Mouse (Mus musculus) limb, embryonic 15.5 days (tissue): ENCODE results near the gene Ascl2. TPM values are rescaled to one million over a fixed set of nuclear protein-coding genes. Genes with fewer than 3 reads are reported as not detected.

ENCODE experiments used
- ATAC-seq: fragments of 200-750 bp; cut with Nextera tagmentation; 2 replicates; pipeline ENCODE4 v1.8.0; 2017; ENCODE audit warnings: low read depth, moderate TSS enrichment; ENCODE audit not compliant: insufficient number of reproducible peaks, low FRiP score, low TSS enrichment
- H3K27ac ChIP-seq: fragments of 300-500 bp; sonication (generic); 2 replicates; pipeline ENCODE4 v1.5.1; 2015; ENCODE audit warnings: moderate library complexity, mild to moderate bottlenecking, inconsistent platforms
- H3K27me3 ChIP-seq: fragments of 300-500 bp; sonication (generic); 2 replicates; pipeline ENCODE4 v1.6.1; 2015; ENCODE audit warnings: inconsistent platforms
- H3K36me3 ChIP-seq: fragments of 300-500 bp; sonication (generic); 2 replicates; pipeline ENCODE4 v1.6.1; 2015; ENCODE audit warnings: inconsistent platforms
- H3K4me1 ChIP-seq: fragments of 300-500 bp; sonication (generic); 2 replicates; pipeline ENCODE4 v1.6.1; 2015; ENCODE audit warnings: inconsistent platforms
- H3K4me2 ChIP-seq: fragments of 300-500 bp; sonication (generic); 2 replicates; pipeline ENCODE4 v1.6.1; 2015; ENCODE audit warnings: mild to moderate bottlenecking, inconsistent platforms
- H3K4me3 ChIP-seq: fragments of 300-500 bp; sonication (generic); 2 replicates; pipeline ENCODE4 v1.5.1; 2015; ENCODE audit warnings: mild to moderate bottlenecking, inconsistent platforms
- H3K9ac ChIP-seq: fragments of 300-500 bp; sonication (generic); 2 replicates; pipeline ENCODE4 v1.6.1; 2015; ENCODE audit warnings: inconsistent platforms
- H3K9me3 ChIP-seq: fragments of 300-500 bp; sonication (generic); 2 replicates; pipeline ENCODE4 v1.6.1; 2016; ENCODE audit warnings: inconsistent platforms
- WGBS: fragments of 180-500 bp; shearing (Covaris S2); methylation state at CpG from one replicate; pipeline ENCODE4 v1.1.7; 2015; 5-methylcytosine and 5-hydroxymethylcytosine counted together
- polyA plus RNA-seq: library from polyadenylated mRNA; unstranded; fragments of >200 nt; fragmentation: Nextera tagmentation; extraction: Ambion mirVana; gene quantifications from 2 replicates; pipeline ENCODE4 v1.2.1, GENCODE M21; 2015

Ascl2 gene
- 1.8 TPM in 2 replicates for polyA plus RNA-seq

GRCm38 (mm10) chr7:142968809-142969511 lies at the start of gene Ascl2:
TSS of gene Ascl2 (minus strand) at chr7:142969264.
- peak within 1 kb of the TSS; percentile 49 for H3K4me3 ChIP-seq
- peak within 1 kb of the TSS; percentile 38; the same call in 1 of the 2 replicates for H3K9ac ChIP-seq
- H3K27me3 ChIP-seq: peaks cover 77% of the 10 kb centered on the region
- H3K36me3 ChIP-seq: no peaks in the 10 kb centered on the region
- no peaks in the 10 kb centered on the region for H3K9me3 ChIP-seq
- H3K4me1 ChIP-seq: peaks cover 26% of the 10 kb centered on the region
- under 1% methylated on average over 50 of the region's 51 CpGs for WGBS
- H3K27ac ChIP-seq: no peak within 1 kb of the TSS
- H3K4me2 ChIP-seq: peak within 1 kb of the TSS; percentile 92
- peak; percentile 16; the same call in 1 of the 2 replicates for ATAC-seq

GRCm38 (mm10) chr7:143017181-143017580 lies 48.1 kb upstream of the Ascl2 start:
- 66% methylated on average over 4 of the region's 4 CpGs for WGBS
- H3K4me2 ChIP-seq: no peak overlapping the region
- no peak overlapping the region for H3K27ac ChIP-seq
- H3K4me1 ChIP-seq: peaks cover 32% of the 10 kb centered on the region
- ATAC-seq: no peak
- H3K27me3 ChIP-seq: no peaks in the 10 kb centered on the region
- H3K9ac ChIP-seq: no peak overlapping the region
- H3K36me3 ChIP-seq: no peaks in the 10 kb centered on the region
- H3K4me3 ChIP-seq: no peak overlapping the region
- no peaks in the 10 kb centered on the region for H3K9me3 ChIP-seq

- H3K27ac ChIP-seq: peak overlapping the region; percentile 39
- H3K27me3 ChIP-seq: no peaks in the 10 kb centered on the region
- H3K36me3 ChIP-seq: no peaks in the 10 kb centered on the region
- no peak overlapping the region for H3K9ac ChIP-seq
- no peak overlapping the region for H3K4me2 ChIP-seq
- ATAC-seq: no peak
- WGBS: 64% methylated on average over 9 of the region's 9 CpGs
- peaks cover 32% of the 10 kb centered on the region for H3K4me1 ChIP-seq
- no peaks in the 10 kb centered on the region for H3K9me3 ChIP-seq
- H3K4me3 ChIP-seq: no peak overlapping the region
Observed at GRCm38 (mm10) chr7:143016424-143017142, 47.5 kb upstream of the Ascl2 start.

GRCm38 (mm10) chr7:143015755-143016423 lies 46.8 kb upstream of the Ascl2 start:
- Histone ChIP-seq H3K9me3 (no peaks in the 10 kb centered on the region), H3K9ac (no peak overlapping the region), H3K36me3 (no peaks in the 10 kb centered on the region), H3K4me2 (no peak overlapping the region), H3K4me3 (no peak overlapping the region), H3K27me3 (no peaks in the 10 kb centered on the region), H3K4me1 (peaks cover 37% of the 10 kb centered on the region), H3K27ac (peak overlapping the region; percentile 39)
- WGBS: 6% methylated on average over 1 of the region's 1 CpGs
- peak; percentile 45 for ATAC-seq

GRCm38 (mm10) chr7:143014862-143015659 lies 46.0 kb upstream of the Ascl2 start:
- no peak overlapping the region for H3K9ac ChIP-seq
- no peak overlapping the region for H3K4me3 ChIP-seq
- peaks cover 42% of the 10 kb centered on the region for H3K4me1 ChIP-seq
- no peaks in the 10 kb centered on the region for H3K36me3 ChIP-seq
- H3K4me2 ChIP-seq: no peak overlapping the region
- ATAC-seq: no peak
- H3K27me3 ChIP-seq: no peaks in the 10 kb centered on the region
- H3K27ac ChIP-seq: peak overlapping the region; percentile 39; the same call in 1 of the 2 replicates
- no peaks in the 10 kb centered on the region for H3K9me3 ChIP-seq
- WGBS: 80% methylated on average over 7 of the region's 7 CpGs

GRCm38 (mm10) chr7:143013420-143014178 lies 44.5 kb upstream of the Ascl2 start:
- ATAC-seq: no peak
- Histone ChIP-seq H3K4me2 (no peak overlapping the region), H3K36me3 (no peaks in the 10 kb centered on the region), H3K9me3 (no peaks in the 10 kb centered on the region), H3K9ac (no peak overlapping the region), H3K27me3 (no peaks in the 10 kb centered on the region), H3K4me3 (no peak overlapping the region), H3K4me1 (peaks cover 52% of the 10 kb centered on the region), H3K27ac (0 out of 2 replicates have a peak overlapping the region, but pooled peaks have one; percentile 14)
- 71% methylated on average over 8 of the region's 8 CpGs for WGBS

- ATAC-seq: no peak
- H3K4me3 ChIP-seq: no peak overlapping the region
- H3K27ac ChIP-seq: no peak overlapping the region
- no peak overlapping the region for H3K4me2 ChIP-seq
- H3K9me3 ChIP-seq: no peaks in the 10 kb centered on the region
- peaks cover 65% of the 10 kb centered on the region for H3K4me1 ChIP-seq
- H3K27me3 ChIP-seq: no peaks in the 10 kb centered on the region
- no peaks in the 10 kb centered on the region for H3K36me3 ChIP-seq
- 68% methylated on average over 5 of the region's 5 CpGs for WGBS
- H3K9ac ChIP-seq: no peak overlapping the region
Observed at GRCm38 (mm10) chr7:143012230-143012875, 43.3 kb upstream of the Ascl2 start.

- Histone ChIP-seq H3K4me2 (no peak overlapping the region), H3K4me1 (peaks cover 63% of the 10 kb centered on the region), H3K27ac (0 out of 2 replicates have a peak overlapping the region, but pooled peaks have one; percentile 22), H3K9me3 (no peaks in the 10 kb centered on the region), H3K27me3 (no peaks in the 10 kb centered on the region), H3K36me3 (no peaks in the 10 kb centered on the region), H3K4me3 (no peak overlapping the region), H3K9ac (no peak overlapping the region)
- 69% methylated on average over 1 of the region's 1 CpGs for WGBS
- ATAC-seq: no peak
Observed at GRCm38 (mm10) chr7:143011226-143011625, 42.2 kb upstream of the Ascl2 start.

GRCm38 (mm10) chr7:143009996-143010395 lies 40.9 kb upstream of the Ascl2 start:
- Histone ChIP-seq H3K4me2 (no peak overlapping the region), H3K4me3 (no peak overlapping the region), H3K9me3 (no peaks in the 10 kb centered on the region), H3K4me1 (peaks cover 62% of the 10 kb centered on the region), H3K27me3 (no peaks in the 10 kb centered on the region), H3K27ac (peak overlapping the region; percentile 98), H3K36me3 (no peaks in the 10 kb centered on the region), H3K9ac (no peak overlapping the region)
- ATAC-seq: no peak
- WGBS: 86% methylated on average over 4 of the region's 4 CpGs

GRCm38 (mm10) chr7:143008996-143009665 lies 40.1 kb upstream of the Ascl2 start:
- peaks cover 58% of the 10 kb centered on the region for H3K4me1 ChIP-seq
- H3K27me3 ChIP-seq: no peaks in the 10 kb centered on the region
- H3K9ac ChIP-seq: no peak overlapping the region
- peak; percentile 83 for ATAC-seq
- H3K4me2 ChIP-seq: peak overlapping the region; percentile 29; the same call in 1 of the 2 replicates
- 28% methylated on average over 3 of the region's 4 CpGs for WGBS
- no peaks in the 10 kb centered on the region for H3K36me3 ChIP-seq
- H3K4me3 ChIP-seq: no peak overlapping the region
- H3K27ac ChIP-seq: peak overlapping the region; percentile 98
- no peaks in the 10 kb centered on the region for H3K9me3 ChIP-seq
